Mouse (Mus musculus) lung, postnatal 25 days (tissue): ENCODE results near the gene Gm6351.
"Not testable (repeated sequence)": the region's sequence is repeated elsewhere in the genome, so short reads cannot be mapped to it uniquely, and the experiment has no call there.

ENCODE experiments used
- DNase-seq: peaks from one replicate; pipeline ENCODE4 v3.0.0; 2022; ENCODE audit warnings: low spot score

Gene Gm6351

GRCm38 (mm10) chr5:94076085-94076484 lies at the start of gene Gm6351:
Gene Gm6351, plus strand, starts transcription at chr5:94076385.
- not testable (repeated sequence) for DNase-seq

- DNase-seq: not testable (repeated sequence)
These were observed 5.7 kb upstream of the Gm6351 start, which contains the start of gene BC061212 for GRCm38 (mm10) chr5:94070445-94070844. Gene BC061212, minus strand, starts transcription at chr5:94070545.
